Mouse (Mus musculus) embryonic stem cell, embryonic (primary cell): ENCODE measurements around the gene Itch.
"Not testable (repeated sequence)": the region's sequence is repeated elsewhere in the genome, so short reads cannot be mapped to it uniquely, and the experiment has no call there.

Experiments
- CTCF ChIA-PET, 4 experiments: fragments of 300-600 bp in 2 of 4; fragments of 350-600 bp in 2 of 4; sonication (Branson Sonifier 250); formaldehyde crosslinking; loops; one replicate each; lab custom pipeline; 2022; ENCODE audit warnings: inconsistent platforms in 2 of 4; lab: Charles Lee
- POLR2A ChIA-PET, 4 experiments: fragments of 300-600 bp in 2 of 4; fragments of 350-600 bp in 2 of 4; sonication (Branson Sonifier 250); formaldehyde crosslinking; loops; one replicate each; lab custom pipeline; 2022; ENCODE audit warnings: antibody characterized with exemption in 4 of 4, inconsistent platforms in 1 of 4; lab: Charles Lee

Gene Itch

GRCm38 (mm10) chr2:155115216-155115830, 18.0 kb upstream of the Itch start:
- ChIA-PET POLR2A (interaction anchor here in 3 of 4 experiments (0.6 to 1.9 kb wide), 10 partner anchors 16 to 460 kb away, joined by 3 to 7 read pairs (median 3); partner anchors contain the start of genes Itch (in 2 of the 3) and Ahcy (in 1 of the 3)), CTCF (interaction anchor here in 1 of 4 experiments (0.7 kb wide), 1 partner anchor 153 kb away, joined by 4 read pairs; no protein-coding TSS in a partner anchor)

- POLR2A ChIA-PET: interaction anchor here in 3 of 4 experiments (0.8 to 3.1 kb wide), 35 partner anchors 8 to 472 kb away, joined by 3 to 27 read pairs (median 4); partner anchors contain the start of genes Ahcy (in 3 of the 3), Eif2s2 (in 1 of the 3) and Trp53inp2 (in 1 of the 3)
- CTCF ChIA-PET: interaction anchor here in 1 of 4 experiments (0.6 kb wide), 1 partner anchor 59 kb away, joined by 3 read pairs; no protein-coding TSS in a partner anchor
Observed at GRCm38 (mm10) chr2:155133977-155134860, 910 bp downstream of the Itch start.

GRCm38 (mm10) chr2:155135092-155135491, 1.8 kb downstream of the Itch start:
- POLR2A ChIA-PET: interaction anchor here in 3 of 4 experiments (0.6 to 3.1 kb wide), 10 partner anchors 8 to 495 kb away, joined by 3 to 24 read pairs (median 4); partner anchors contain the start of gene Ahcy (in 1 of the 3)
- CTCF ChIA-PET: interaction anchor here in 1 of 4 experiments (0.6 kb wide), 1 partner anchor 57 kb away, joined by 3 read pairs; no protein-coding TSS in a partner anchor

GRCm38 (mm10) chr2:155135534-155135933, 2.2 kb downstream of the Itch start:
- ChIA-PET POLR2A (interaction anchor here (0.6 to 3.1 kb wide), 12 partner anchors 8 to 494 kb away, joined by 3 to 24 read pairs (median 4); partner anchors contain the start of gene Ahcy (in 1 of the 4)), CTCF (interaction anchor here in 1 of 4 experiments (0.6 kb wide), 1 partner anchor 57 kb away, joined by 3 read pairs; no protein-coding TSS in a partner anchor)

GRCm38 (mm10) chr2:155140986-155141385, 7.7 kb downstream of the Itch start:
- CTCF ChIA-PET: interaction anchor here in 1 of 4 experiments (1.2 kb wide), 1 partner anchor 67 kb away, joined by 3 read pairs; no protein-coding TSS in a partner anchor
- POLR2A ChIA-PET: interaction anchor here in 1 of 4 experiments (4.2 kb wide), 1 partner anchor 7 kb away, joined by 24 read pairs; the partner anchor contains the start of gene Itch

- POLR2A ChIA-PET: interaction anchor here in 3 of 4 experiments (0.7 to 4.2 kb wide), 12 partner anchors 8 to 465 kb away, joined by 3 to 24 read pairs (median 4); partner anchors contain the start of gene Itch (in 2 of the 3)
- CTCF ChIA-PET: interaction anchor here in 3 of 4 experiments (0.7 to 1.2 kb wide), 5 partner anchors 43 to 554 kb away, joined by 3 to 11 read pairs (median 4); no protein-coding TSS in a partner anchor
Observed at GRCm38 (mm10) chr2:155142025-155142555, 8.8 kb downstream of the Itch start.

GRCm38 (mm10) chr2:155149296-155149695, 16.0 kb downstream of the Itch start:
- CTCF ChIA-PET, POLR2A ChIA-PET: not testable (repeated sequence)

- ChIA-PET POLR2A (interaction anchor here in 1 of 4 experiments (0.6 to 1.6 kb wide), 2 partner anchors 12 to 21 kb away, joined by 3 read pairs; no protein-coding TSS in a partner anchor), CTCF (interaction anchor here in 3 of 4 experiments (0.5 to 1.8 kb wide), 10 partner anchors 9 to 488 kb away, joined by 3 to 6 read pairs (median 4); no protein-coding TSS in a partner anchor)
Observed at GRCm38 (mm10) chr2:155207419-155207818, 74.1 kb downstream of the Itch start.

GRCm38 (mm10) chr2:155223145-155223544, 89.8 kb downstream of the Itch start:
- POLR2A ChIA-PET: interaction anchor here in 2 of 4 experiments (0.6 to 3.0 kb wide), 12 partner anchors 13 to 790 kb away, joined by 3 to 24 read pairs (median 4); partner anchors contain the start of genes Dynlrb1 (in 2 of the 2), Ahcy (in 1 of the 2) and Map1lc3a (in 1 of the 2)
- CTCF ChIA-PET: interaction anchor here in 2 of 4 experiments (0.6 to 1.9 kb wide), 4 partner anchors 13 to 50 kb away, joined by 3 to 12 read pairs (median 4); partner anchors contain the start of gene Dynlrb1 (in 1 of the 2)

GRCm38 (mm10) chr2:155224721-155225120, 91.4 kb downstream of the Itch start:
- ChIA-PET POLR2A (interaction anchor here in 1 of 4 experiments (3.0 kb wide), 1 partner anchor 12 kb away, joined by 13 read pairs; the partner anchor contains the start of gene Dynlrb1), CTCF (no interaction called here)

- CTCF ChIA-PET: interaction anchor here (0.5 to 2.6 kb wide), 16 partner anchors 13 to 1435 kb away, joined by 3 to 14 read pairs (median 4); partner anchors contain the start of genes Fam83c (in 1 of the 4) and Map1lc3a (in 1 of the 4)
Observed at GRCm38 (mm10) chr2:155235746-155236361, 102.5 kb downstream of the Itch start.

GRCm38 (mm10) chr2:155236362-155236992, 103.2 kb downstream of the Itch start, which contains the start of gene Dynlrb1:
Dynlrb1 (plus strand) TSS chr2:155236533.
- ChIA-PET POLR2A (interaction anchor here (0.5 to 3.7 kb wide), 52 partner anchors 8 to 762 kb away, joined by 3 to 32 read pairs (median 4); partner anchors contain the start of genes Map1lc3a (in 3 of the 4), Itch (in 2 of the 4), Acss2 (in 1 of the 4) and Ahcy (in 1 of the 4)), CTCF (interaction anchor here (0.5 to 2.6 kb wide), 16 partner anchors 12 to 1436 kb away, joined by 3 to 14 read pairs (median 4); partner anchors contain the start of genes Fam83c (in 1 of the 4) and Map1lc3a (in 1 of the 4))

More at GRCm38 (mm10) chr2:155235746-155236361, 102.5 kb downstream of the Itch start:
- POLR2A ChIA-PET: interaction anchor here (0.5 to 3.7 kb wide), 47 partner anchors 8 to 956 kb away, joined by 3 to 32 read pairs (median 4); partner anchors contain the start of genes Map1lc3a (in 3 of the 4), Itch (in 2 of the 4), Acss2 (in 1 of the 4) and Ahcy (in 1 of the 4)

GRCm38 (mm10) chr2:155237276-155237675, 104.0 kb downstream of the Itch start:
- ChIA-PET POLR2A (interaction anchor here in 3 of 4 experiments (0.6 to 3.7 kb wide), 25 partner anchors 9 to 240 kb away, joined by 3 to 32 read pairs (median 8); partner anchors contain the start of genes Map1lc3a (in 3 of the 3), Ahcy (in 1 of the 3), Itch (in 1 of the 3) and Trp53inp2 (in 1 of the 3)), CTCF (interaction anchor here in 3 of 4 experiments (0.6 to 2.6 kb wide), 7 partner anchors 11 to 155 kb away, joined by 3 to 14 read pairs (median 5); no protein-coding TSS in a partner anchor)

- ChIA-PET POLR2A (interaction anchor here in 2 of 4 experiments (0.9 to 1.9 kb wide), 6 partner anchors 10 to 166 kb away, joined by 3 to 6 read pairs (median 3); partner anchors contain the start of gene Ahcy (in 1 of the 2)), CTCF (interaction anchor here (0.6 to 2.5 kb wide), 12 partner anchors 9 to 1554 kb away, joined by 3 to 5 read pairs (median 4); partner anchors contain the start of gene Map1lc3a (in 1 of the 4))
Observed at GRCm38 (mm10) chr2:155240915-155241314, 107.6 kb downstream of the Itch start.

GRCm38 (mm10) chr2:155242296-155242855, 109.1 kb downstream of the Itch start:
- CTCF ChIA-PET: interaction anchor here in 1 of 4 experiments (1.8 to 2.5 kb wide), 2 partner anchors 34 to 143 kb away, joined by 4 to 5 read pairs; partner anchors contain the start of gene Map1lc3a
- POLR2A ChIA-PET: interaction anchor here in 2 of 4 experiments (0.7 to 1.9 kb wide), 4 partner anchors 9 to 20 kb away, joined by 3 to 6 read pairs (median 4); no protein-coding TSS in a partner anchor
